Mouse (Mus musculus) C3H10T1/2 (cell line): ENCODE data around the gene Xrcc4. TPM values are rescaled to one million over a fixed set of nuclear protein-coding genes. Genes with fewer than 3 reads are reported as not detected.

Experiments used
- polyA plus RNA-seq, 2 experiments: library from polyadenylated mRNA; unstranded; fragments of >200 nt; fragmentation: generic; extraction: Trizol; gene quantifications; one replicate each; pipeline ENCODE4 v1.2.1; 2012; ENCODE audit warnings: missing spikeins in 2 of 2

The Xrcc4 gene
- polyA plus RNA-seq, result 1 to 10 TPM in 1 of 2 experiments, under 1 TPM in 1; 0.15 to 3.6 TPM

GRCm38 (mm10) chr13:90088962-90089824 lies at the start of gene Xrcc4, which contains the start of gene Tmem167:
Gene Xrcc4 (minus strand): TSS chr13:90089608.
Gene Tmem167 (plus strand): TSS chr13:90089123.

GRCm38 (mm10) chr13:89741766-89742685 lies 347.4 kb downstream of the Xrcc4 start, which contains the start of gene Vcan:
Gene Vcan (minus strand): TSS chr13:89742509.

Other genes starting within 250 kb of the Xrcc4 start
- 1 to 10 TPM; 4.4 to 7.8 TPM for gene Tmem167, start 485 bp downstream of the Xrcc4 start, polyA plus RNA-seq